Comparison of ENCODE assay signal across 24 mouse cellular contexts in the genomic region with DNA sequence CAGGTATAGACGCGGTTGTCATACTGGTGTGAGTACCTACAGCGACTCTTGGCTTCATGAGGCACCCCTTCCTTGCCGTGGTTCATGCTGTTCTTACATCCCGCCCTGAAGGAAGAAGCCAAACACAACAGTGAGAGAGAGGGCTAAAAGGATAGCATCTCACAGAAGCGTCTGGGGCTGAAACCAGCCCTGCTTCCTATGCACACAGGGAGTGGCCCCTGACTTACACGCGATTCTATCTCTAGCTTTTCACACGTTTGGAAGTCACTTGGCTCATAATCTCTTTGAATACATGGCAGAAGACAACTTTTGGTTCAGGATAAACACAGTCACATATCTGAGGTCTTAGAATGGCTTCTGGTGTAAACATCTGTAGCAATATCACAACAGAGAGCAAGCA. TPM values are rescaled to one million over a fixed set of nuclear protein-coding genes. Genes with fewer than 3 reads are reported as not detected.
DNase-seq lines count a peak whose midpoint lies in the region; ATAC-seq and TF ChIP-seq lines count a peak whose summit lies in the region.
"Had no signal": no experiment of that assay in that cellular context is flagged by ENCODE, and none has a peak within 500 bp of the region (broad histone marks: within the 10 kb centered on the region; RNA-seq: fewer than 3 reads in every experiment).

No protein-coding gene starts in this region.

- H3K27ac ChIP-seq in liver, embryonic 14.5 days: no peak overlapping the region
- no peak overlapping the region for H3K27ac ChIP-seq in liver, embryonic 15.5 days (replicated peaks)
- H3K27ac ChIP-seq: forebrain, embryonic 10.5 days; forebrain, embryonic 13.5 days; heart, adult 2 months; heart, embryonic 10.5 days; heart, embryonic 13.5 days had no signal

- WGBS in liver, embryonic 14.5 days (ENCODE audit: insufficient replicate concordance): 36% methylated on average over 9 of the region's 9 CpGs
- 44% methylated on average over 9 of the region's 9 CpGs for WGBS in liver, embryonic 15.5 days (ENCODE audit: insufficient replicate concordance)

- peaks cover 26% of the 10 kb centered on the region for H3K36me3 ChIP-seq in liver, embryonic 14.5 days (replicated peaks; ENCODE audit: control insufficient read depth, insufficient read depth, low read depth)
- peaks cover 92% of the 10 kb centered on the region for H3K36me3 ChIP-seq in megakaryocyte, embryonic 14.5 days (replicated peaks; ENCODE audit: low read length)
- peaks cover 89% of the 10 kb centered on the region for H3K36me3 ChIP-seq in liver, embryonic 15.5 days (replicated peaks)

- no peak for TF ChIP-seq CTCF in liver, embryonic 14.5 days (IDR thresholded peaks at IDR 0.05; ENCODE audit: low read depth)

- no peak overlapping the region for H3K9ac ChIP-seq in liver, embryonic 14.5 days (replicated peaks)
- H3K9ac ChIP-seq in liver, embryonic 15.5 days: no peak overlapping the region
- H3K9ac ChIP-seq: forebrain, embryonic 13.5 days; heart, embryonic 13.5 days had no signal

- H3K9me3 ChIP-seq in liver, embryonic 14.5 days (ENCODE audit: control insufficient read depth, low read length): no peaks in the 10 kb centered on the region
- no peaks in the 10 kb centered on the region for H3K9me3 ChIP-seq in megakaryocyte, embryonic 14.5 days
- H3K9me3 ChIP-seq in liver, embryonic 15.5 days (replicated peaks): no peaks in the 10 kb centered on the region
- H3K9me3 ChIP-seq: forebrain, embryonic 10.5 days; forebrain, embryonic 13.5 days; heart, embryonic 10.5 days; heart, embryonic 13.5 days had no signal

- H3K4me3 ChIP-seq in liver, embryonic 14.5 days (ENCODE audit: insufficient read depth in 1 of 2, low read depth in 2 of 2, low read length in 2 of 2): no peak overlapping the region
- peak overlapping the region; percentile 59 for H3K4me3 ChIP-seq in megakaryocyte, embryonic 14.5 days (replicated peaks)
- H3K4me3 ChIP-seq in liver, embryonic 15.5 days (replicated peaks): no peak overlapping the region
- H3K4me3 ChIP-seq: forebrain, embryonic 10.5 days; forebrain, embryonic 13.5 days; heart, adult 2 months; heart, embryonic 10.5 days; heart, embryonic 13.5 days had no signal

- H3K27me3 ChIP-seq in liver, embryonic 14.5 days (ENCODE audit: control insufficient read depth, insufficient read depth, low read length): no peaks in the 10 kb centered on the region
- no peaks in the 10 kb centered on the region for H3K27me3 ChIP-seq in megakaryocyte, embryonic 14.5 days (replicated peaks)
- H3K27me3 ChIP-seq in liver, embryonic 15.5 days: no peaks in the 10 kb centered on the region
- H3K27me3 ChIP-seq: forebrain, embryonic 13.5 days; heart, embryonic 13.5 days had no signal

- TF ChIP-seq EP300 in liver, embryonic 14.5 days (IDR thresholded peaks at IDR 0.05; ENCODE audit: low read depth): 0 out of 2 replicates have a peak, but pooled peaks have one; percentile 14

- no peak for ATAC-seq in liver, embryonic 14.5 days (ENCODE audit: insufficient read depth)
- no peak for ATAC-seq in megakaryocyte, adult 5-6 weeks (ENCODE audit: poor library complexity, severe bottlenecking)
- ATAC-seq in liver, embryonic 15.5 days (ENCODE audit: insufficient read depth): peak; percentile 34; the same call in 1 of the 2 replicates
- ATAC-seq in megakaryocyte-erythroid progenitor cell, adult 5-6 weeks (replicated peaks; ENCODE audit: low FRiP score, low TSS enrichment, poor library complexity, severe bottlenecking): peak; percentile 42
- ATAC-seq: CD4-positive, CD25-positive, alpha-beta regulatory T cell, adult 4 months; forebrain, embryonic 13.5 days; forebrain, embryonic 16.5 days had no signal

- DNase-seq in liver, embryonic 14.5 days (ENCODE audit: low read depth in 3 of 3, low spot score in 3 of 3): no peak
- DNase-seq in liver: no peak
- DNase-seq in layer of hippocampus, adult 18-20 months (ENCODE audit: low spot score in 2 of 2): no peak
- DNase-seq in adrenal gland, adult (ENCODE audit: inconsistent age in 2 of 2, low spot score in 1 of 2): no peak
- DNase-seq: adrenal gland, adult 8-10 months; adrenal gland, postnatal 25 days; cerebellum, adult 18-20 months; cerebellum, adult 9-10 months; cerebellum, postnatal 14 days; gastrocnemius, postnatal 10 days; gastrocnemius, postnatal 36 days; heart, adult 2 months; heart, postnatal 14 days; heart, postnatal 4 days had no signal

- H3K4me1 ChIP-seq in liver, embryonic 14.5 days (replicated peaks; ENCODE audit: control insufficient read depth in 2 of 2, insufficient read depth in 2 of 2, low read length in 1 of 2): peaks cover 6 to 9% of the 10 kb centered on the region in 2 experiments
- H3K4me1 ChIP-seq in megakaryocyte, embryonic 14.5 days: peaks cover 74% of the 10 kb centered on the region
- peaks cover 27% of the 10 kb centered on the region for H3K4me1 ChIP-seq in liver, embryonic 15.5 days (replicated peaks)
- H3K4me1 ChIP-seq: forebrain, embryonic 10.5 days; forebrain, embryonic 13.5 days; heart, embryonic 10.5 days; heart, embryonic 13.5 days had no signal

- H3K4me2 ChIP-seq in liver, embryonic 14.5 days (ENCODE audit: low read depth): no peak overlapping the region
- H3K4me2 ChIP-seq in liver, embryonic 15.5 days: no peak overlapping the region
- H3K4me2 ChIP-seq: forebrain, embryonic 13.5 days; heart, embryonic 13.5 days had no signal

RNA-seq across cellular contexts. Expression of gene Dcaf4, which starts 35.3 kb away (rescaled TPM):
- polyA plus RNA-seq in liver, embryonic 14.5 days (2012; rRNA removed): 9.4 and 9.5 TPM in 2 replicates
- polyA plus RNA-seq in liver, embryonic 14.5 days (2014; fragmentation: Nextera tagmentation; extraction: Ambion mirVana): 9.8 and 12.6 TPM in 2 replicates
- 32.1 and 50.2 TPM in 2 replicates for polyA plus RNA-seq in megakaryocyte, embryonic 14.5 days (2012; ENCODE audit: insufficient read depth, low replicate concordance)
- total RNA-seq in megakaryocyte, adult 5-6 weeks (2015): 3.5 and 5.8 TPM in 2 replicates
- total RNA-seq in megakaryocyte, adult 5-6 weeks (2017): 5.1 and 5.4 TPM in 2 replicates
- 11.9 and 14.9 TPM in 2 replicates for polyA plus RNA-seq in liver, embryonic 15.5 days (2015; fragmentation: Nextera tagmentation; extraction: Ambion mirVana)
- 31.4 and 49.2 TPM in 2 replicates for total RNA-seq in megakaryocyte-erythroid progenitor cell, adult 5-6 weeks (2014; fragmentation: Nextera tagmentation)
- total RNA-seq in megakaryocyte-erythroid progenitor cell, adult 5-6 weeks (2017): 29.8 and 38.6 TPM in 2 replicates
- total RNA-seq in layer of hippocampus, adult 18-20 months (2021): 10 to 100 TPM; 26.3 to 28.4 TPM

RNA-seq across cellular contexts. Expression of gene Zfyve1, which starts 41.4 kb away (rescaled TPM):
- 6.3 and 7.0 TPM in 2 replicates for polyA plus RNA-seq in liver, embryonic 14.5 days (2012; rRNA removed)
- polyA plus RNA-seq in liver, embryonic 14.5 days (2014; fragmentation: Nextera tagmentation; extraction: Ambion mirVana): 4.8 and 5.4 TPM in 2 replicates
- polyA plus RNA-seq in megakaryocyte, embryonic 14.5 days (2012; ENCODE audit: insufficient read depth, low replicate concordance): 1.3 and 19.8 TPM in 2 replicates
- total RNA-seq in megakaryocyte, adult 5-6 weeks (2015): 8.3 and 10.1 TPM in 2 replicates
- 13.6 and 18.8 TPM in 2 replicates for total RNA-seq in megakaryocyte, adult 5-6 weeks (2017)
- polyA plus RNA-seq in liver, embryonic 15.5 days (2015; fragmentation: Nextera tagmentation; extraction: Ambion mirVana): 7.8 and 8.8 TPM in 2 replicates
- 14.2 and 20.2 TPM in 2 replicates for total RNA-seq in megakaryocyte-erythroid progenitor cell, adult 5-6 weeks (2014; fragmentation: Nextera tagmentation)
- total RNA-seq in megakaryocyte-erythroid progenitor cell, adult 5-6 weeks (2017): 6.7 and 10.7 TPM in 2 replicates
- 10 to 100 TPM; 45.9 to 48.2 TPM for total RNA-seq in layer of hippocampus, adult 18-20 months (2021)

Comparison
In these comparisons a context has a peak if more than half of its experiments do, and no peak if none do; other contexts are left out.
1. ATAC-seq: peak in liver, embryonic 15.5 days (single experiment) and megakaryocyte-erythroid progenitor cell, adult 5-6 weeks (single experiment); none in liver, embryonic 14.5 days (single experiment) and megakaryocyte, adult 5-6 weeks (single experiment).